Mouse (Mus musculus) midbrain, embryonic 11.5 days (tissue): Measurements from ENCODE around the gene Gm13090. TPM values are rescaled to one million over a fixed set of nuclear protein-coding genes. Genes with fewer than 3 reads are reported as not detected.

Source experiments
- ATAC-seq: fragments of 200-750 bp; cut with Nextera tagmentation; 2 replicates; pipeline ENCODE4 v1.8.0; 2017; ENCODE audit warnings: moderate TSS enrichment, moderate library complexity; ENCODE audit not compliant: low FRiP score
- DNase-seq: peaks from one replicate; pipeline ENCODE4 v3.0.0; 2015; ENCODE audit warnings: low spot score; ENCODE audit errors: missing footprints
- H3K27ac ChIP-seq: fragments of 300-500 bp; sonication (generic); 2 replicates; pipeline ENCODE4 v1.5.1; 2014; ENCODE audit warnings: low read depth, low read length
- H3K27me3 ChIP-seq: fragments of 300-500 bp; sonication (generic); 2 replicates; pipeline ENCODE4 v1.6.1; 2014; ENCODE audit warnings: mild to moderate bottlenecking, low read length, moderate library complexity, mixed read lengths; ENCODE audit not compliant: control insufficient read depth, insufficient read depth
- H3K36me3 ChIP-seq: fragments of 300-500 bp; sonication (generic); 2 replicates; pipeline ENCODE4 v1.6.1; 2014; ENCODE audit warnings: mild to moderate bottlenecking, low read length, moderate library complexity, mixed read lengths; ENCODE audit not compliant: control insufficient read depth, insufficient read depth
- H3K4me1 ChIP-seq: fragments of 300-500 bp; sonication (generic); 2 replicates; pipeline ENCODE4 v1.6.1; 2014; ENCODE audit warnings: low read length; ENCODE audit not compliant: control insufficient read depth, insufficient read depth
- H3K4me2 ChIP-seq: fragments of 300-500 bp; sonication (generic); 2 replicates; pipeline ENCODE4 v1.6.1; 2014; ENCODE audit warnings: mild to moderate bottlenecking, moderate library complexity
- H3K4me3 ChIP-seq: fragments of 300-500 bp; sonication (generic); 2 replicates; pipeline ENCODE4 v1.5.1; 2014; ENCODE audit warnings: low read depth, low read length
- H3K9ac ChIP-seq: fragments of 300-500 bp; sonication (generic); 2 replicates; pipeline ENCODE4 v1.6.1; 2014; ENCODE audit warnings: low read length
- H3K9me3 ChIP-seq: fragments of 300-500 bp; sonication (generic); 2 replicates; pipeline ENCODE4 v1.6.1; 2016; ENCODE audit warnings: low read length; ENCODE audit not compliant: control insufficient read depth
- WGBS: fragments of 180-500 bp; shearing (Covaris S2); extraction: QIAGEN DNeasy Blood & Tissue Kit; methylation state at CpG from one replicate; pipeline ENCODE4 v1.1.7; 2014; 5-methylcytosine and 5-hydroxymethylcytosine counted together
- polyA plus RNA-seq: library from polyadenylated mRNA; unstranded; fragments of >200 nt; fragmentation: Nextera tagmentation; extraction: Ambion mirVana; gene quantifications from 2 replicates; pipeline ENCODE4 v1.2.1, GENCODE M21; 2014

Gene Gm13090
- polyA plus RNA-seq, 1 experiment from 2014 or later = not detected

- DNase-seq (peak; percentile 83), ATAC-seq (no peak)
- peaks cover 2% of the 10 kb centered on the region for H3K36me3 ChIP-seq
- H3K4me2 ChIP-seq = peak overlapping the region; percentile 43; the same call in 1 of the 2 replicates
- peak overlapping the region; percentile 15 for H3K27ac ChIP-seq
- no peaks in the 10 kb centered on the region for H3K9me3 ChIP-seq
- H3K9ac ChIP-seq = peak overlapping the region; percentile 48
- H3K4me3 ChIP-seq = no peak overlapping the region
- H3K27me3 ChIP-seq = no peaks in the 10 kb centered on the region
- WGBS = 80% methylated on average over 4 of the region's 4 CpGs
- peaks cover 12% of the 10 kb centered on the region for H3K4me1 ChIP-seq
Observed at GRCm38 (mm10) chr4:151058634-151059033, 30.7 kb upstream of the Gm13090 start.

DNA sequence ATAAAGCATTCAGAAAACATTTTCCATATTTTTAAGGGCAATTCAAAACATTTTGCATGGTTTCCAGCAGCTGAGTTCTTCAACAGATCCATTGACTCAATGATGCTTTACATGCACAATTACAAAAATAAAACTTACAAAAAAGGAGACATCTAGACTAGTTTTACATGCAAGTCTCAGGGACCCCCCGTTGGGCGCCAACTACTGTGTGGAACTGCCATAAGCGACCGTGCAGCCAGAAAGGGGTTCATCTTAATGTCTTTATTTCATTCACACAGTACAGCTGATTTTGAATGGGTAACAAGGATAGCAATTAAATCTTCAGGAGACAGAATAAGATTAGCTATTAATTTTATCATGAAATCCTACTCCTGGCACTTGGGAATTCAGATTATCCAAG, 29.8 kb upstream of the Gm13090 start:
- Histone ChIP-seq H3K27ac (no peak overlapping the region), H3K36me3 (peaks cover 2% of the 10 kb centered on the region; the same call in 1 of the 2 replicates), H3K9me3 (no peaks in the 10 kb centered on the region), H3K9ac (no peak overlapping the region), H3K4me1 (peaks cover 12% of the 10 kb centered on the region), H3K27me3 (no peaks in the 10 kb centered on the region), H3K4me3 (no peak overlapping the region), H3K4me2 (no peak overlapping the region)
- no peak for ATAC-seq
- DNase-seq = no peak
- WGBS = 94% methylated on average over 4 of the region's 4 CpGs

DNA sequence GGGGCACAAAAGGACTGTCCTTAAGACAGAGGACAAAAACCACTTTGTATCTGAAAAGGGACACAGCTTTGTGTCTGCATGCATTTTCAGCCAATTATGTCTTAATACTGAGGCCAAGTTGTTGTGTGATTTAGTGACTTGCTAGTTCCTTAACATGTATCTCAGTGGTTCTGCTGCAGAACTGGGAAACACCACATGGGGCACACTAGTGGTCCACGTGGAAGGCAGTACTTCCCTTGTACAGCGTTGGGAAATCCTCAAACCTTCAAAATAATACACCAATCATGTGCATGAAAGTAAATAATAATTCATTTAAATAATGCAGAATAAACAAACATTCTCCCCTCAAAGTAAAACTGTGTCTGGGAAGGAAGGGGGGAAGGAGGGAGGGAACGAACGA, 20.6 kb upstream of the Gm13090 start:
- no peak overlapping the region for H3K9ac ChIP-seq
- H3K4me3 ChIP-seq = no peak overlapping the region
- no peaks in the 10 kb centered on the region for H3K27me3 ChIP-seq
- ATAC-seq (no peak), DNase-seq (no peak)
- peaks cover 14% of the 10 kb centered on the region for H3K36me3 ChIP-seq
- no peaks in the 10 kb centered on the region for H3K4me1 ChIP-seq
- H3K9me3 ChIP-seq = no peaks in the 10 kb centered on the region
- WGBS = 76% methylated on average over 4 of the region's 4 CpGs
- no peak overlapping the region for H3K27ac ChIP-seq
- no peak overlapping the region for H3K4me2 ChIP-seq

GRCm38 (mm10) chr4:151070962-151071361, 18.4 kb upstream of the Gm13090 start:
- Histone ChIP-seq H3K9ac (no peak overlapping the region), H3K4me2 (no peak overlapping the region), H3K9me3 (no peaks in the 10 kb centered on the region), H3K27ac (no peak overlapping the region), H3K4me1 (no peaks in the 10 kb centered on the region), H3K27me3 (no peaks in the 10 kb centered on the region), H3K4me3 (no peak overlapping the region), H3K36me3 (peaks cover 14% of the 10 kb centered on the region)
- 93% methylated on average over 7 of the region's 7 CpGs for WGBS
- no peak for DNase-seq
- ATAC-seq = no peak

DNA sequence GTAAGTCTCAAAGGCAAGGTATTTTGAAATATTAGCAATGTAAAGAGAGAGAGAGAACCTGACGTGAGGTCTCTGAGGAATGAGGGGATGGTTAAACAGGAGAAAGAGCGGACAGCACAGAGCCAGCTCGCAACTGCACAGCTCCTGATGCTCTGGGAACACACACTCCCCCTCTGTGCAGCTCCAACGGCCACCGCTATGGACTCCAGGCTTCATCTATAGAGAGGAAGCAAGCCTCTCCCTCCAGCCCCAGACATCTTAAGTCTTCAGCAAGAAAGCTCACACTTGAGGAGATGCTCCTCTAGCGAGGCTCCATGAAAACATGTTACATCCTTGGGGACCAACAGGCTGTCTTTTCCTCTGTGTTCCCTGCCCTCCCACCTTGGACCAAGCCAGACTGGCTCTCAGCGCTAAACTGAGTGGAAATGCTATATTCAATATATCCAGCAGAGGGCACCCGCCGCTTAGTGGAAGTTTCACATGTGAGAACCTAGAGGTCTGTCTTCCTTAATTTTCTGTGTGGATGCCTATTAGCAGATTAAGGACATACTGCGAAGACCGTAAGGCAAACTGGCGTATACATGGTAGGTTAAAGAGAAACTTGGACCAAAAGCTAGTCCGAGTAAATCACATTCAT, 16.1 kb upstream of the Gm13090 start:
- peak; percentile 97 for DNase-seq
- Histone ChIP-seq H3K4me1 (no peaks in the 10 kb centered on the region), H3K4me3 (no peak overlapping the region), H3K36me3 (peaks cover 23% of the 10 kb centered on the region), H3K27me3 (no peaks in the 10 kb centered on the region), H3K27ac (no peak overlapping the region), H3K9ac (no peak overlapping the region), H3K9me3 (no peaks in the 10 kb centered on the region), H3K4me2 (no peak overlapping the region)
- 58% methylated on average over 13 of the region's 13 CpGs for WGBS
- ATAC-seq = no peak

DNA sequence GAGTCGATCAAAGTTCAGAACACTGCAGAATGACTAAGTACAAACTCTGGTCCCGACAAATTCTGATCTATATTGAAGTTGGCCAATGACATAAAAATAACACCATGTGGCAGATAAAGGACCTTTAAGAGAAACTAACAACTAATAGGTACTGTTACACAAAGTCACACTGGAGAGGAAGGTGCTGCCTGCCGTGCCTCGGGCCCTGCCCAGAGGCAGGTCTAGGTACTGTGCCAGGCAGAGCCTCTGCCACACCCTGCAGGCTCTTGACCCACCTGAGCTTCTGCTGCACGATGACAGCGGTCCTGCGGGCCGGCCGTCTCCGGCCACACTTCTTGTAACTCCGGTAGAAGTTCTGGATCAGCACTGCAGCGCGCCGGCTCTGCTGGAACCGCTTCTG, 14.6 kb upstream of the Gm13090 start:
- DNase-seq = no peak
- Histone ChIP-seq H3K4me2 (no peak overlapping the region), H3K36me3 (peaks cover 28% of the 10 kb centered on the region), H3K4me1 (no peaks in the 10 kb centered on the region), H3K4me3 (no peak overlapping the region), H3K9me3 (no peaks in the 10 kb centered on the region), H3K9ac (no peak overlapping the region), H3K27me3 (no peaks in the 10 kb centered on the region), H3K27ac (no peak overlapping the region)
- ATAC-seq = no peak
- 95% methylated on average over 15 of the region's 15 CpGs for WGBS

DNA sequence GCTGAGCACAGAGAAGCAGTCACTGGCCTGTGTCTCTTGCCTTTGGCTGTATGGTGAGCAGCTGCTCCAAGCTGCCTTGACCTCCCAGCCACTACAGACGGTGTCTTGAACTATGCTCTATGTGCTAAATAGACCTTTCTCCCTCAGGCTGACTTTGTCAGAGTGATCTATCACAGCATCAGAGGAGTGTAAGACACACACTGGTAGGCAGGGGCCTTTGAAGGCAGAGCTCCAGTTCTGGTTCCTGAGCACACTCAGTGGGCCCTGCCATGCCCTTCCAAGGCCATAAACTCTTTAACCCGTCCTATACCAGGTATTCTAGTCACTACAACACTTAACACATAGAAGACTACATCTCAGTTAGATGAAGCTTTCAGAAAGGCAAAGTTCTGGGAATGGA, 8.0 kb upstream of the Gm13090 start:
- H3K4me2 ChIP-seq = no peak overlapping the region
- 76% methylated on average over 2 of the region's 2 CpGs for WGBS
- H3K4me3 ChIP-seq = no peak overlapping the region
- no peak overlapping the region for H3K27ac ChIP-seq
- ATAC-seq (no peak), DNase-seq (no peak)
- H3K9ac ChIP-seq = no peak overlapping the region
- peaks cover 34% of the 10 kb centered on the region for H3K36me3 ChIP-seq
- no peaks in the 10 kb centered on the region for H3K4me1 ChIP-seq
- no peaks in the 10 kb centered on the region for H3K27me3 ChIP-seq
- no peaks in the 10 kb centered on the region for H3K9me3 ChIP-seq

- Histone ChIP-seq H3K36me3 (peaks cover 35% of the 10 kb centered on the region), H3K27me3 (no peaks in the 10 kb centered on the region), H3K9ac (no peak overlapping the region), H3K9me3 (no peaks in the 10 kb centered on the region), H3K27ac (no peak overlapping the region), H3K4me3 (no peak overlapping the region), H3K4me2 (no peak overlapping the region), H3K4me1 (no peaks in the 10 kb centered on the region)
- DNase-seq = no peak
- ATAC-seq = no peak
- 92% methylated on average over 13 of the region's 13 CpGs for WGBS
Observed at GRCm38 (mm10) chr4:151081977-151082376, 7.4 kb upstream of the Gm13090 start.

GRCm38 (mm10) chr4:151083027-151083426, 6.3 kb upstream of the Gm13090 start:
- DNase-seq = no peak
- no peak overlapping the region for H3K27ac ChIP-seq
- no peak overlapping the region for H3K4me2 ChIP-seq
- no peaks in the 10 kb centered on the region for H3K27me3 ChIP-seq
- H3K9me3 ChIP-seq = no peaks in the 10 kb centered on the region
- no peak overlapping the region for H3K9ac ChIP-seq
- no peak overlapping the region for H3K4me3 ChIP-seq
- H3K4me1 ChIP-seq = no peaks in the 10 kb centered on the region
- ATAC-seq = no peak
- peaks cover 34% of the 10 kb centered on the region for H3K36me3 ChIP-seq
- WGBS = 83% methylated on average over 5 of the region's 5 CpGs
